Mouse (Mus musculus) heart, embryonic 14.5 days (tissue): ENCODE measurements at regions not wholly inside any gene's neighbourhood (a gene's known extent, or its start where the extent isn't known, plus 50 kb on each side); places are given as distances from the start of the nearest gene placed in this dataset.

ENCODE experiments used
- ATAC-seq: fragments of 200-750 bp; cut with Nextera tagmentation; 2 replicates; pipeline ENCODE4 v1.8.0; 2017; ENCODE audit warnings: low read depth, moderate TSS enrichment; ENCODE audit not compliant: insufficient number of reproducible peaks, insufficient read depth, low FRiP score
- H3K27ac ChIP-seq, 2 experiments: fragments of 200-500 bp in 1 of 2; fragments of 300-500 bp in 1 of 2; sonication (generic) in 1 of 2; replicated peaks in 1 of 2; 2 replicates each; pipeline ENCODE4 v1.5.1; 2012 to 2014; ENCODE audit warnings: low read depth in 2 of 2, low read length in 2 of 2, control low read depth in 1 of 2, mild to moderate bottlenecking in 1 of 2, mixed read lengths in 1 of 2; ENCODE audit not compliant: control insufficient read depth in 1 of 2, insufficient read depth in 1 of 2
- H3K27me3 ChIP-seq: fragments of 300-500 bp; sonication (generic); 2 replicates; pipeline ENCODE4 v1.6.1; 2014; ENCODE audit warnings: mild to moderate bottlenecking, low read length, control low read depth; ENCODE audit not compliant: control insufficient read depth, insufficient read depth
- H3K36me3 ChIP-seq: fragments of 300-500 bp; sonication (generic); 2 replicates; pipeline ENCODE4 v1.6.1; 2014; ENCODE audit warnings: mild to moderate bottlenecking, control low read depth, low read length, mixed read lengths; ENCODE audit not compliant: control insufficient read depth, insufficient read depth
- H3K4me1 ChIP-seq, 2 experiments: fragments of 200-500 bp in 1 of 2; fragments of 300-500 bp in 1 of 2; sonication (generic) in 1 of 2; 2 replicates each; pipeline ENCODE4 v1.6.1; 2012 to 2014; ENCODE audit warnings: low read length in 2 of 2, control low read depth in 1 of 2, mixed read lengths in 1 of 2; ENCODE audit not compliant: control insufficient read depth in 2 of 2, insufficient read depth in 2 of 2
- H3K4me2 ChIP-seq: fragments of 300-500 bp; sonication (generic); 2 replicates; pipeline ENCODE4 v1.6.1; 2014; ENCODE audit warnings: mild to moderate bottlenecking, low read length
- H3K4me3 ChIP-seq, 2 experiments: fragments of 200-500 bp in 1 of 2; fragments of 300-500 bp in 1 of 2; sonication (generic) in 1 of 2; 2 replicates each; pipeline ENCODE4 v1.5.1; 2012 to 2014; ENCODE audit warnings: low read length in 2 of 2, mild to moderate bottlenecking in 2 of 2, control low read depth in 1 of 2, low read depth in 1 of 2, moderate library complexity in 1 of 2; ENCODE audit not compliant: control insufficient read depth in 1 of 2, insufficient read depth in 1 of 2
- H3K9ac ChIP-seq: fragments of 300-500 bp; sonication (generic); 2 replicates; pipeline ENCODE4 v1.6.1; 2014; ENCODE audit warnings: mild to moderate bottlenecking, low read length
- H3K9me3 ChIP-seq: fragments of 300-500 bp; sonication (generic); 2 replicates; pipeline ENCODE4 v1.6.1; 2016; ENCODE audit warnings: low read length, control low read depth; ENCODE audit not compliant: control insufficient read depth
- WGBS: fragments of 180-500 bp; shearing (Covaris S2); extraction: QIAGEN DNeasy Blood & Tissue Kit; methylation state at CpG from one replicate; pipeline ENCODE4 v1.1.7; 2014; 5-methylcytosine and 5-hydroxymethylcytosine counted together

GRCm38 (mm10) chr4:124203736-124204135, 285.9 kb upstream of the 4930535I16Rik start:
- no peaks in the 10 kb centered on the region for H3K4me1 ChIP-seq
- WGBS: 76% methylated on average over 2 of the region's 2 CpGs
- peaks cover 12% of the 10 kb centered on the region for H3K9me3 ChIP-seq
- H3K4me3 ChIP-seq: no peak overlapping the region
- no peak overlapping the region for H3K27ac ChIP-seq
- no peaks in the 10 kb centered on the region for H3K36me3 ChIP-seq
- no peak overlapping the region for H3K9ac ChIP-seq
- H3K4me2 ChIP-seq: no peak overlapping the region
- peaks cover 20% of the 10 kb centered on the region for H3K27me3 ChIP-seq
- ATAC-seq: no peak

GRCm38 (mm10) chr4:124199884-124200844, 282.3 kb upstream of the 4930535I16Rik start:
- H3K36me3 ChIP-seq: no peaks in the 10 kb centered on the region
- H3K9me3 ChIP-seq: peaks cover 12% of the 10 kb centered on the region
- H3K4me3 ChIP-seq: no peak overlapping the region
- no peak overlapping the region for H3K9ac ChIP-seq
- peaks cover 43% of the 10 kb centered on the region for H3K27me3 ChIP-seq
- WGBS: 29% methylated on average over 14 of the region's 14 CpGs
- H3K4me2 ChIP-seq: no peak overlapping the region
- ATAC-seq: no peak
- H3K27ac ChIP-seq: no peak overlapping the region
- no peaks in the 10 kb centered on the region for H3K4me1 ChIP-seq

GRCm38 (mm10) chr4:124198832-124199231, 281.0 kb upstream of the 4930535I16Rik start:
- ATAC-seq: no peak
- no peaks in the 10 kb centered on the region for H3K4me1 ChIP-seq
- no peak overlapping the region for H3K4me3 ChIP-seq
- no peak overlapping the region for H3K4me2 ChIP-seq
- 48% methylated on average over 15 of the region's 15 CpGs for WGBS
- H3K27me3 ChIP-seq: peaks cover 43% of the 10 kb centered on the region
- no peaks in the 10 kb centered on the region for H3K36me3 ChIP-seq
- 0 out of 2 replicates have a peak, but pooled peaks cover under 1% of the 10 kb centered on the region for H3K9me3 ChIP-seq
- H3K9ac ChIP-seq: no peak overlapping the region
- no peak overlapping the region for H3K27ac ChIP-seq

- H3K36me3 ChIP-seq: no peaks in the 10 kb centered on the region
- ATAC-seq: no peak
- H3K4me2 ChIP-seq: no peak overlapping the region
- peaks cover 51% of the 10 kb centered on the region for H3K27me3 ChIP-seq
- no peaks in the 10 kb centered on the region for H3K9me3 ChIP-seq
- no peak overlapping the region for H3K4me3 ChIP-seq
- 20% methylated on average over 12 of the region's 12 CpGs for WGBS
- no peak overlapping the region for H3K27ac ChIP-seq
- H3K9ac ChIP-seq: no peak overlapping the region
- no peaks in the 10 kb centered on the region for H3K4me1 ChIP-seq
These were observed 278.9 kb upstream of the 4930535I16Rik start for GRCm38 (mm10) chr4:124196711-124197110.

- Histone ChIP-seq H3K4me1 (no peaks in the 10 kb centered on the region; a peak in 1 of 4 replicates), H3K9ac (no peak overlapping the region), H3K27ac (no peak overlapping the region), H3K27me3 (peaks cover 54% of the 10 kb centered on the region), H3K4me2 (no peak overlapping the region), H3K36me3 (no peaks in the 10 kb centered on the region), H3K9me3 (no peaks in the 10 kb centered on the region), H3K4me3 (no peak overlapping the region)
- ATAC-seq: no peak
- 75% methylated on average over 15 of the region's 15 CpGs for WGBS
These were observed 275.4 kb upstream of the 4930535I16Rik start for GRCm38 (mm10) chr4:124193059-124193721.

GRCm38 (mm10) chr4:124190775-124191174, 273.0 kb upstream of the 4930535I16Rik start:
- ATAC-seq: no peak
- Histone ChIP-seq H3K4me3 (no peak overlapping the region), H3K4me1 (no peaks in the 10 kb centered on the region; a peak in 1 of 4 replicates), H3K36me3 (no peaks in the 10 kb centered on the region), H3K4me2 (no peak overlapping the region), H3K9ac (no peak overlapping the region), H3K27me3 (peaks cover 38% of the 10 kb centered on the region), H3K27ac (no peak overlapping the region), H3K9me3 (no peaks in the 10 kb centered on the region)
- WGBS: 70% methylated on average over 4 of the region's 4 CpGs

- no peak overlapping the region for H3K4me2 ChIP-seq
- H3K27me3 ChIP-seq: peaks cover 35% of the 10 kb centered on the region
- 64% methylated on average over 13 of the region's 13 CpGs for WGBS
- H3K4me3 ChIP-seq: no peak overlapping the region
- H3K27ac ChIP-seq: no peak overlapping the region
- ATAC-seq: no peak
- H3K36me3 ChIP-seq: no peaks in the 10 kb centered on the region
- H3K4me1 ChIP-seq: no peaks in the 10 kb centered on the region; a peak in 1 of 4 replicates
- no peaks in the 10 kb centered on the region for H3K9me3 ChIP-seq
- H3K9ac ChIP-seq: no peak overlapping the region
These were observed 272.2 kb upstream of the 4930535I16Rik start for GRCm38 (mm10) chr4:124189993-124190385.
